Mouse (Mus musculus): ENCODE measurements around the gene Kmt5a. TPM values are rescaled to one million over a fixed set of nuclear protein-coding genes. Genes with fewer than 3 reads are reported as not detected.

The Kmt5a gene
- polyA plus RNA-seq (2015; fragmentation: Nextera tagmentation; extraction: Ambion mirVana): 18.0 and 21.9 TPM in 2 replicates

DNA sequence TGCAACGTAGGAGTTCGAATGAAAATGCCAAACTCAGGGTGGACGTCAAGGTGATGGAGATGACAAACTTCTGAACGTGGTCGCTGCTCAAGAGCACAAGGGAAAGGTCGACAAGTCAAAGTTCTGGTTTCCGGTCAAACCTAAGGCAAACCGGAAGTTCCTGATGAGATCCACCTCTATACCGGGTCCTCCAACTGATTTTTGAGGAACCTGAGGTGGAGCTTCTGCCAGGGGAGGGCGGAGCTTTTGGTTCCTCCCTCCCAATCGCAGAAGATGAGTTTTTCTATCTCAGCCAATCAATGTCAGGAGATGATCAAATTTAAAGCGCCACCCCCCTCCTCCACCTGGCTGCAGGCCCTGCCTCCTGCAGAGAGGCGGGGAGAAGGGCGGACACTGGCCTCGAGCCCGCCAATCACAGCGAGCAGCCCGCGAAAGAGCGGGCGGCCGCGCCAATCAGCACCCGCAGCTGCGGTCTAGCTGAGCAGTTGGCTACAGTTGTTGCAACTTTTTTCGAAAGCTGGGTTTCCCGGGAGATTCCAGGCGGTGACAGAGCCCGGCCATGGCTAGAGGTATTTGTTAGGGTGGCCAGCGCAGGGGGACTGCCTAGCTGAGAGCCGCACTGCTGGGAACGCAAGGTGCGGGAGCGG lies at the start of gene Kmt5a:
TSS of gene Kmt5a (plus strand) at position 484 of the 647 bp plus-strand sequence.
- H3K4me3 ChIP-seq (ENCODE audit: low read depth, low read length): peak within 1 kb of the TSS; percentile 68
- H3K4me1 ChIP-seq (ENCODE audit: insufficient read depth, low read depth, low read length): no peaks in the 10 kb centered on the region; the same call in 1 of the 2 replicates
- DNase-seq (ENCODE audit: low spot score) (peak; percentile 97), ATAC-seq (peak; percentile 98)
- no peaks in the 10 kb centered on the region for H3K27me3 ChIP-seq (replicated peaks; ENCODE audit: insufficient read depth, low read length)
- H3K9ac ChIP-seq (replicated peaks; ENCODE audit: low read depth): peak within 1 kb of the TSS; percentile 44
- no peaks in the 10 kb centered on the region for H3K9me3 ChIP-seq (ENCODE audit: low read length)
- H3K4me2 ChIP-seq (replicated peaks; ENCODE audit: low read depth, low read length): peak within 1 kb of the TSS; percentile 93
- H3K27ac ChIP-seq (ENCODE audit: low read length): peak within 1 kb of the TSS; percentile 83
- TF ChIP-seq EP300 (IDR thresholded peaks at IDR 0.05) (no peak), CTCF (IDR thresholded peaks at IDR 0.05) (peak; percentile 7; the same call in 1 of the 2 replicates)
- H3K36me3 ChIP-seq (ENCODE audit: insufficient read depth, low read length): no peaks in the 10 kb centered on the region
- WGBS: under 1% methylated on average over 34 of the region's 34 CpGs

- Histone ChIP-seq H3K4me3 (ENCODE audit: low read depth, low read length) (no peak overlapping the region), H3K27me3 (replicated peaks; ENCODE audit: insufficient read depth, low read length) (no peaks in the 10 kb centered on the region), H3K9ac (replicated peaks; ENCODE audit: low read depth) (no peak overlapping the region), H3K9me3 (ENCODE audit: low read length) (no peaks in the 10 kb centered on the region), H3K4me2 (replicated peaks; ENCODE audit: low read depth, low read length) (no peak overlapping the region), H3K36me3 (ENCODE audit: insufficient read depth, low read length) (peaks cover 43% of the 10 kb centered on the region; the same call in 1 of the 2 replicates), H3K4me1 (ENCODE audit: insufficient read depth, low read depth, low read length) (no peaks in the 10 kb centered on the region), H3K27ac (ENCODE audit: low read length) (no peak overlapping the region)
- DNase-seq (ENCODE audit: low spot score) (no peak), ATAC-seq (no peak)
- 98% methylated on average over 4 of the region's 4 CpGs for WGBS
- TF ChIP-seq EP300 (IDR thresholded peaks at IDR 0.05) (no peak), CTCF (IDR thresholded peaks at IDR 0.05) (no peak)
Measured at GRCm38 (mm10) chr5:124392412-124392811, 47.3 kb upstream of the Kmt5a start.

- WGBS: 76% methylated on average over 7 of the region's 7 CpGs
Measured at GRCm38 (mm10) chr5:124393726-124394125, 46.0 kb upstream of the Kmt5a start.

DNA sequence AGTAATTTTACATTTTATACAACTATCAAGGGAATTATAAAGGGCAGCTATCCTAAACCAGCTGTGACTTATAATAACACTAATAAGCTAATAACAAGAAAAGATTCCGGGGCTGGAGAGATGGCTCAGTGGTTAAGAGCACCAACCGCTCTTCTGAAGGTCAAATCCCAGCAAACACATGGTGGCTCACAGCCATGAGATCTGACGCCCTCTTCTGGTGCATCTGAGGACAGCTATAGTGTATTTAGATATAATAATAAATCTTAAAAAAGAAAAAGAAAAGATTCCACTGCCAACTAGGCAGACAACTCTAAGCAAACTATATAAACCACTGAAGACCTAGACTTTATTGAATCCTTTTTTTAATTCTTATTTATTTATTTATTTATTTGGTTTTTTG lies 28.9 kb upstream of the Kmt5a start:
- TF ChIP-seq EP300 (IDR thresholded peaks at IDR 0.05): no peak
- peak; percentile 34 for TF ChIP-seq CTCF (IDR thresholded peaks at IDR 0.05)

More at GRCm38 (mm10) chr5:124393726-124394125, 46.0 kb upstream of the Kmt5a start:
- Histone ChIP-seq H3K4me2 (replicated peaks; ENCODE audit: low read depth, low read length) (no peak overlapping the region), H3K27ac (ENCODE audit: low read length) (no peak overlapping the region), H3K27me3 (replicated peaks; ENCODE audit: insufficient read depth, low read length) (no peaks in the 10 kb centered on the region), H3K36me3 (ENCODE audit: insufficient read depth, low read length) (peaks cover 40% of the 10 kb centered on the region; the same call in 1 of the 2 replicates), H3K9ac (replicated peaks; ENCODE audit: low read depth) (no peak overlapping the region), H3K4me3 (ENCODE audit: low read depth, low read length) (no peak overlapping the region), H3K9me3 (ENCODE audit: low read length) (no peaks in the 10 kb centered on the region), H3K4me1 (ENCODE audit: insufficient read depth, low read depth, low read length) (no peaks in the 10 kb centered on the region)
- no peak for TF ChIP-seq EP300 (IDR thresholded peaks at IDR 0.05)
- DNase-seq (ENCODE audit: low spot score): no peak
- ATAC-seq: no peak

DNA sequence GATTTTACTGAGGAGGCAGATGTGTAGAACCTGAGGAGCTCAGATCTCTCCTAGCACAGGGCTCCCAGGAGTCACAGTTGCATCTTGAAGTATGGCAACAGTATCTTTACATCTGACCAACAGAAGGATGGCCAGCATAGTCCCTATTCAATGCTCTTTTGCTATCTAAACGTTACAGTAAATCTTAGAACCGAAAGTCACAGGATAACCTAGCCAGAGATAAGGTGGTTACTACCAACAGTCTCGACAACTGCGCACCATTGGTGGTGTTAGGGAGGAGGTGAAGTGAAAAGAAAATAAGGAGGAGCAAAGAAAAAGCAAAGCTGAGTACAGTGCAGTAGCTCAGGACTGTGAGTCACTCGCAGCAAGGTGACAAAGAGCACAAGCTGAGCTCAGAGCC lies 27.6 kb upstream of the Kmt5a start:
- H3K36me3 ChIP-seq (ENCODE audit: insufficient read depth, low read length): peaks cover 21% of the 10 kb centered on the region; the same call in 1 of the 2 replicates
- 89% methylated on average over 5 of the region's 5 CpGs for WGBS
- H3K27me3 ChIP-seq (replicated peaks; ENCODE audit: insufficient read depth, low read length): no peaks in the 10 kb centered on the region
- H3K9me3 ChIP-seq (ENCODE audit: low read length): no peaks in the 10 kb centered on the region
- no peak for DNase-seq (ENCODE audit: low spot score)
- no peak overlapping the region for H3K9ac ChIP-seq (replicated peaks; ENCODE audit: low read depth)
- H3K4me3 ChIP-seq (ENCODE audit: low read depth, low read length): no peak overlapping the region
- no peak overlapping the region for H3K27ac ChIP-seq (ENCODE audit: low read length)
- H3K4me2 ChIP-seq (replicated peaks; ENCODE audit: low read depth, low read length): no peak overlapping the region
- TF ChIP-seq CTCF (IDR thresholded peaks at IDR 0.05) (no peak), EP300 (IDR thresholded peaks at IDR 0.05) (no peak)
- ATAC-seq: no peak
- H3K4me1 ChIP-seq (ENCODE audit: insufficient read depth, low read depth, low read length): no peaks in the 10 kb centered on the region

More for the DNA sequence above, 28.9 kb upstream of the Kmt5a start:
- H3K27ac ChIP-seq (ENCODE audit: low read length): no peak overlapping the region
- H3K9ac ChIP-seq (replicated peaks; ENCODE audit: low read depth): no peak overlapping the region
- no peak overlapping the region for H3K4me2 ChIP-seq (replicated peaks; ENCODE audit: low read depth, low read length)
- no peaks in the 10 kb centered on the region for H3K27me3 ChIP-seq (replicated peaks; ENCODE audit: insufficient read depth, low read length)
- no peaks in the 10 kb centered on the region for H3K9me3 ChIP-seq (ENCODE audit: low read length)
- WGBS: 87% methylated on average over 3 of the region's 3 CpGs
- no peak overlapping the region for H3K4me3 ChIP-seq (ENCODE audit: low read depth, low read length)
- peaks cover 29% of the 10 kb centered on the region; the same call in 1 of the 2 replicates for H3K36me3 ChIP-seq (ENCODE audit: insufficient read depth, low read length)
- no peaks in the 10 kb centered on the region for H3K4me1 ChIP-seq (ENCODE audit: insufficient read depth, low read depth, low read length)
- DNase-seq (ENCODE audit: low spot score) (no peak), ATAC-seq (no peak)

DNA sequence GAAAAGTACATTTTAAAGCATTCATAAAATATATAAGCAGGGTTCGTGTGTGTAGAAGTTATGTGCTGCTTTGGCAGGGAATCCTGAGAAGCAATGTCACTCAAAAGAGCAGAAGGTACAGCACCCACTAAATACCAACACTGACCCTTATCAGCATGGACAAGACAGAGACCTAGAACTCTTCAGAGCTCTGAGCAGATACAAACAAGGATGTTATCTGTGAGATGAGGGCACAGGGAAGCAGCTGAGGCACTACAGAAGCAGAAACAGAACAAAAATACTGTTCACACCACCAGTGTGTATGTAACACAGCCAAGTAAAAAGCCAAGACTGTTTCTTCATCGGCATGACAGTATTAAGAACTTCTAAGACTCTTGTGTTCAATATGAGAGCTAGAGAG lies 20.8 kb upstream of the Kmt5a start:
- Histone ChIP-seq H3K9me3 (ENCODE audit: low read length) (no peaks in the 10 kb centered on the region), H3K36me3 (ENCODE audit: insufficient read depth, low read length) (no peaks in the 10 kb centered on the region), H3K27me3 (replicated peaks; ENCODE audit: insufficient read depth, low read length) (no peaks in the 10 kb centered on the region), H3K4me3 (ENCODE audit: low read depth, low read length) (no peak overlapping the region), H3K27ac (ENCODE audit: low read length) (no peak overlapping the region), H3K9ac (replicated peaks; ENCODE audit: low read depth) (no peak overlapping the region), H3K4me1 (ENCODE audit: insufficient read depth, low read depth, low read length) (no peaks in the 10 kb centered on the region), H3K4me2 (replicated peaks; ENCODE audit: low read depth, low read length) (no peak overlapping the region)
- no peak for DNase-seq (ENCODE audit: low spot score)
- 82% methylated on average over 2 of the region's 2 CpGs for WGBS
- no peak for ATAC-seq
- TF ChIP-seq CTCF (IDR thresholded peaks at IDR 0.05) (no peak), EP300 (IDR thresholded peaks at IDR 0.05) (no peak)

All from lung, postnatal 0 days (tissue).